Mouse (Mus musculus) liver, embryonic 14.5 days (tissue): ENCODE measurements at regions not wholly inside any gene's neighbourhood (a gene's known extent, or its start where the extent isn't known, plus 50 kb on each side); places are given as distances from the start of the nearest gene placed in this dataset.

ENCODE experiments used
- ATAC-seq: fragments of 200-750 bp; cut with Nextera tagmentation; 2 replicates; pipeline ENCODE4 v1.8.0; 2017; ENCODE audit warnings: moderate number of reproducible peaks, mild to moderate bottlenecking, moderate library complexity; ENCODE audit not compliant: insufficient read depth
- DNase-seq, 3 experiments: peaks; one replicate each; pipeline ENCODE4 v3.0.0-alpha.2; 2012 to 2013; ENCODE audit warnings: low read depth in 3 of 3, low spot score in 3 of 3
- H3K27ac ChIP-seq: fragments of 300-500 bp; sonication (generic); 2 replicates; pipeline ENCODE4 v1.5.1; 2014; ENCODE audit warnings: moderate library complexity, mild to moderate bottlenecking, control low read depth, inconsistent platforms
- H3K27me3 ChIP-seq: fragments of 300-500 bp; sonication (generic); 2 replicates; pipeline ENCODE4 v1.6.1; 2014; ENCODE audit warnings: mild to moderate bottlenecking, low read length, moderate library complexity; ENCODE audit not compliant: control insufficient read depth, insufficient read depth
- H3K36me3 ChIP-seq: fragments of 300-500 bp; sonication (generic); replicated peaks from 2 replicates; pipeline ENCODE4 v1.6.1; 2014; ENCODE audit warnings: low read depth; ENCODE audit not compliant: control insufficient read depth, insufficient read depth
- H3K4me1 ChIP-seq, 2 experiments: fragments of 200-500 bp in 1 of 2; fragments of 300-500 bp in 1 of 2; sonication (generic) in 1 of 2; replicated peaks; 2 replicates each; pipeline ENCODE4 v1.6.1; 2012 to 2014; ENCODE audit warnings: antibody characterized with exemption in 1 of 2, inconsistent platforms in 1 of 2, low read length in 1 of 2; ENCODE audit not compliant: control insufficient read depth in 2 of 2, insufficient read depth in 2 of 2
- H3K4me2 ChIP-seq: fragments of 300-500 bp; sonication (generic); 2 replicates; pipeline ENCODE4 v1.6.1; 2014; ENCODE audit warnings: low read depth, mild to moderate bottlenecking, control low read depth, moderate library complexity
- H3K4me3 ChIP-seq, 2 experiments: fragments of 200-500 bp in 1 of 2; fragments of 300-500 bp in 1 of 2; sonication (generic) in 1 of 2; 2 replicates each; pipeline ENCODE4 v1.5.1; 2012 to 2014; ENCODE audit warnings: low read depth in 2 of 2, low read length in 2 of 2, mild to moderate bottlenecking in 2 of 2, control low read depth in 1 of 2, inconsistent platforms in 1 of 2, moderate library complexity in 1 of 2; ENCODE audit not compliant: insufficient read depth in 1 of 2
- H3K9ac ChIP-seq: fragments of 300-500 bp; sonication (generic); replicated peaks from 2 replicates; pipeline ENCODE4 v1.6.1; 2014; ENCODE audit warnings: mild to moderate bottlenecking, control low read depth, moderate library complexity
- H3K9me3 ChIP-seq: fragments of 300-500 bp; sonication (generic); 2 replicates; pipeline ENCODE4 v1.6.1; 2016; ENCODE audit warnings: low read length, mixed read lengths; ENCODE audit not compliant: control insufficient read depth
- CTCF ChIP-seq: IDR thresholded peaks from 2 replicates; pipeline ENCODE4 v1.5.1; 2016; ENCODE audit warnings: antibody characterized with exemption, low read depth, control low read depth
- EP300 ChIP-seq: IDR thresholded peaks from 2 replicates; pipeline ENCODE4 v1.6.1; 2016; ENCODE audit warnings: antibody characterized with exemption, low read depth
- WGBS: fragments of 180-500 bp; shearing (Covaris S2); extraction: QIAGEN DNeasy Blood & Tissue Kit; methylation state at CpG from one replicate; pipeline ENCODE4 v1.1.7; 2014; ENCODE audit not compliant: insufficient replicate concordance; 5-methylcytosine and 5-hydroxymethylcytosine counted together

DNA sequence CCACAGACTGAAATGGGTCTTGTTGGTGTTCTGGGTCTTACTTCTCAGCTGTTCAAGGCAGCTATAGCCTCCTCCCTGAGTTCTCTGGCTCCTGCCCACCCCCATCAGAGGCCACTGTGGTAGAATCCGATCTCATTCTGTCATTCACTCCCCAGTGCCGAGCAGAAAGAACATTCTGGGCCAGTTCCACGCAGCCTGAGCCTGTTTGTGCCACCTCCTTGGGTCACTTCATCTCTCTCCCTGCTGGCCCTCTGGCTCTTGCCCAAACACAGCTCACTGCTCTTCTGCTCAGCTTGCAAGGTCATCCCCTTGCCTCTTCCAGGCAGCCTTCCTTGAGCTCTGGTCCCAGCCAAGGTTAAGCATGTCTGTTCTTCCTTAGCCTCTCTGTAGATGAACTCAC lies 128.9 kb downstream of the Chst1 start:
- TF ChIP-seq EP300: no peak
- TF ChIP-seq CTCF: no peak
- WGBS: 68% methylated on average over 3 of the region's 3 CpGs
- ATAC-seq (no peak), DNase-seq (no peak)
- H3K36me3 ChIP-seq: no peaks in the 10 kb centered on the region
- H3K27ac ChIP-seq: no peak overlapping the region
- H3K4me2 ChIP-seq: no peak overlapping the region
- H3K9ac ChIP-seq: no peak overlapping the region
- no peaks in the 10 kb centered on the region for H3K27me3 ChIP-seq
- no peak overlapping the region for H3K4me3 ChIP-seq
- no peaks in the 10 kb centered on the region for H3K9me3 ChIP-seq
- H3K4me1 ChIP-seq: 0 out of 4 replicates have a peak, but pooled peaks cover 0 to 2% of the 10 kb centered on the region in 2 experiments

DNA sequence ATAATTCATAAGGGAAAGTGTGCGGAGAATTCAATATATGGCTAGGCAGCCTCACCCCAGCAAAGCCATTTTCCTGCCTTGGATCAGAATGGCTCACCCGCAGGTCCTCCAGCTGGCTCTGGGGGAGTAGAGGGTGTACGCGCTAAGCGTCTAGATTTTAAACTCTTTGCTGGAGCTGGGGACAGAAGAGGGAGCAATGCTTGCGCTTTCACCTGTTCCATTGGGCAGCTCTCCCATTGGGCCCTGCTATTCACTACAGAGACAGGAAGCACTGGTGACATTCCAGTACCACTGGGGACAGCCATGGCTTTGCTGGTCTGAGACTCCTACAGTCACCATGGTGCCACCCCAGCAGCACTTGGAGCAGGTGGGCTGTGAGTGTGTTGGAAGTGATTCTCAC lies 130.9 kb downstream of the Chst1 start:
- Histone ChIP-seq H3K36me3 (no peaks in the 10 kb centered on the region), H3K9me3 (no peaks in the 10 kb centered on the region), H3K4me3 (no peak overlapping the region), H3K9ac (no peak overlapping the region), H3K4me1 (0 out of 4 replicates have a peak, but pooled peaks cover 0 to 2% of the 10 kb centered on the region in 2 experiments), H3K27ac (no peak overlapping the region), H3K27me3 (no peaks in the 10 kb centered on the region), H3K4me2 (no peak overlapping the region)
- DNase-seq: no peak
- 84% methylated on average over 6 of the region's 6 CpGs for WGBS
- ATAC-seq: no peak
- TF ChIP-seq CTCF: no peak
- TF ChIP-seq EP300: no peak

DNA sequence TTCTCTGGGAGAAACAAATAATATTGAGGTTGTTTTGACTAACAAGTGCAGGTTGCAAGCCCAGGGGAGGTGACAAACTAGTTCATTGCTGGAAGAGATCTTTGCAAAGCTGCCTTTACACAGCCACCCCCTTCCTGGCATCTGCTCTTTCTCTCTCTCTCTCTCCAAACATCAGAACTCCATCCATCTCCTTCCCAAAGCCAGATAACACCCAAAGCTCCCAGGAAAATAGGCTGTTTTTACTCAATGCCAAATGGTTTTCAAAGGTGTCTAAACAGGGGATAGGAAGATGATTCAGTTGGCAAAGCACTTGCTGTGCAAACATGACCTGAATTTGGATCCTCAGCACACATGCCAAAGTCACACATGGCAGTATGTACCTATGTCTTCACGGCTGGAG lies 133.9 kb downstream of the Chst1 start:
- Histone ChIP-seq H3K36me3 (no peaks in the 10 kb centered on the region), H3K9me3 (no peaks in the 10 kb centered on the region), H3K27me3 (no peaks in the 10 kb centered on the region), H3K4me3 (no peak overlapping the region), H3K27ac (no peak overlapping the region), H3K4me1 (no peaks in the 10 kb centered on the region), H3K4me2 (no peak overlapping the region), H3K9ac (no peak overlapping the region)
- ATAC-seq (no peak), DNase-seq (no peak)
- no peak for TF ChIP-seq CTCF
- TF ChIP-seq EP300: no peak
- WGBS: 79% methylated on average over 1 of the region's 1 CpGs

DNA sequence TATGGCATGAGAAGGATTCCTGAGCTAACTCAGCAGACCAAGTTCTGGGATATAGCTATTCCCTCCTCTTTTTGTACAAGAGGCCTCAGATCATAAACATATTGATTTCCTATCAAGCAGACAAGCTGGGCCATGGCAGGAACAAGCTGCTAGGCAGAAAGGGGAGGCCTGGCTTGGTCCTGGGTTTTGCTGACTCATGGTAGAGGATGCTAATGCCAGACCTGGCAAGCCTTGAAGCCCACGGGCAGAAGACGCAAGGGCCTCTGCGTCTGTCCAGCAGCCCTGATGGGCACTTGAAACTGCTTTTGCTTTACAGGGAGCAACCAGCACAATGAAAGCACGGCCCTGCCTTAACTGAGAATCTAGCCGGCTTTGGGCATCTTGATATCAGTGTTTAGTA lies 136.3 kb downstream of the Chst1 start:
- no peaks in the 10 kb centered on the region for H3K4me1 ChIP-seq
- no peaks in the 10 kb centered on the region for H3K27me3 ChIP-seq
- 53% methylated on average over 5 of the region's 5 CpGs for WGBS
- H3K4me3 ChIP-seq: no peak overlapping the region
- no peak overlapping the region for H3K4me2 ChIP-seq
- no peak overlapping the region for H3K27ac ChIP-seq
- ATAC-seq: no peak
- DNase-seq: no peak
- H3K9ac ChIP-seq: no peak overlapping the region
- H3K9me3 ChIP-seq: no peaks in the 10 kb centered on the region
- H3K36me3 ChIP-seq: no peaks in the 10 kb centered on the region
- TF ChIP-seq EP300 (no peak), CTCF (no peak)

DNA sequence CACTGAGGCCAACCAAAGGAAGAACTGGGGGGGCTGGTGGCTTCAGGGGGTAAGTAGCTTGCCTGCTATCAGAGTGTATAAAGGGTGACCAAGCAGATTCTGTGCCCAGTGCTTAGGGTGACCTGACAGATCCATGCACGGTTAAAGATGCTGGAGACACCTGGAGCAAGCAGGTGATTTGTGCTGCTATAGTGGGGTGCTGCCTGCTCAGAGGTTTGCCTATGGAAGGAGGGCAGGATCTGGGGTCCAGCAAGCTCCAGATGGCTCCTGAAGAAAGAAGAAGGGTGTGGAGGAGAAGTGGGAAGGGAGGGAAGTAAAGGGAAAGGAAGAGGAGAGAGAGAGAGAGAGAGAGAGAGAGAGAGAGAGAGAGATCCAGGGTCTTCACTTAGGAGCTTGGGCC lies 137.8 kb downstream of the Chst1 start:
- ATAC-seq: no peak
- TF ChIP-seq EP300 (no peak), CTCF (no peak)
- DNase-seq: no peak
- WGBS: 64% methylated on average over 1 of the region's 1 CpGs
- H3K4me3 ChIP-seq: no peak overlapping the region
- H3K27me3 ChIP-seq: no peaks in the 10 kb centered on the region
- H3K36me3 ChIP-seq: no peaks in the 10 kb centered on the region
- H3K27ac ChIP-seq: no peak overlapping the region
- H3K4me2 ChIP-seq: no peak overlapping the region
- H3K4me1 ChIP-seq: no peaks in the 10 kb centered on the region
- H3K9ac ChIP-seq: no peak overlapping the region
- H3K9me3 ChIP-seq: no peaks in the 10 kb centered on the region
